Mouse (Mus musculus): ENCODE measurements around the gene Schip1. TPM values are rescaled to one million over a fixed set of nuclear protein-coding genes. Genes with fewer than 3 reads are reported as not detected.

Schip1 gene
- polyA plus RNA-seq, 1 experiment from 2014 or later = 2.3 TPM

DNA sequence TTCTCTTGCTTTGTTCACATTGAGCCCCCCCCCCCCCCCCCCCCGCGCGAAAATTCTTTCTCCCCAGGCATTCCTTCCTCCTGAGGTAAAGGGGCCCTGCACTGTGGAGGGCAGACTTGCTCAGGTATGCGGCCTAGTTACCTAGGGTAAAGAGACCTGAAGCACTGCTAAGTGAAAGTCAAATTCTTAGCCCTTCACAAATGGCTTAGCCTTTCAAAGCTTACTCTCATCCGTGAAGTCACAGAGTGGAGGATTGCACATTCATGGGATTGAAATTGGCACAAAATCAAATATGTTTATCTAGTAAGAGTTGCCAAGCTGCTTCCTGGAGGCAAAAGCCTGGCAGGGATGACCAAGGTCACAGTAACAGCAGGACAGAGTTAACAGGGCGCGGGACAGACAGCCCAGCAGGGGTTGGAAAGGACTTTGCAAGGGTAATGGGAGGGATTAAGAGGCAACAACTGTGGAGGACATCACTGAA lies 470.0 kb downstream of the Schip1 start:
- Histone ChIP-seq H3K27ac (ENCODE audit: low read depth) (no peak overlapping the region), H3K4me1 (ENCODE audit: insufficient read depth) (no peaks in the 10 kb centered on the region), H3K27me3 (ENCODE audit: insufficient read depth, low read length) (no peaks in the 10 kb centered on the region), H3K4me3 (ENCODE audit: low read depth, low read length) (no peak overlapping the region), H3K36me3 (replicated peaks; ENCODE audit: insufficient read depth, low read length) (no peaks in the 10 kb centered on the region), H3K9ac (replicated peaks) (no peak overlapping the region), H3K4me2 (ENCODE audit: low read depth, low read length) (no peak overlapping the region), H3K9me3 (ENCODE audit: low read length) (no peaks in the 10 kb centered on the region)
- 33% methylated on average over 6 of the region's 7 CpGs for WGBS (ENCODE audit: insufficient replicate concordance)
- no peak for TF ChIP-seq CTCF (IDR thresholded peaks at IDR 0.05; ENCODE audit: low read depth)
- no peak for TF ChIP-seq EP300 (IDR thresholded peaks at IDR 0.05; ENCODE audit: low read depth)
- DNase-seq (no peak), ATAC-seq (no peak)

DNA sequence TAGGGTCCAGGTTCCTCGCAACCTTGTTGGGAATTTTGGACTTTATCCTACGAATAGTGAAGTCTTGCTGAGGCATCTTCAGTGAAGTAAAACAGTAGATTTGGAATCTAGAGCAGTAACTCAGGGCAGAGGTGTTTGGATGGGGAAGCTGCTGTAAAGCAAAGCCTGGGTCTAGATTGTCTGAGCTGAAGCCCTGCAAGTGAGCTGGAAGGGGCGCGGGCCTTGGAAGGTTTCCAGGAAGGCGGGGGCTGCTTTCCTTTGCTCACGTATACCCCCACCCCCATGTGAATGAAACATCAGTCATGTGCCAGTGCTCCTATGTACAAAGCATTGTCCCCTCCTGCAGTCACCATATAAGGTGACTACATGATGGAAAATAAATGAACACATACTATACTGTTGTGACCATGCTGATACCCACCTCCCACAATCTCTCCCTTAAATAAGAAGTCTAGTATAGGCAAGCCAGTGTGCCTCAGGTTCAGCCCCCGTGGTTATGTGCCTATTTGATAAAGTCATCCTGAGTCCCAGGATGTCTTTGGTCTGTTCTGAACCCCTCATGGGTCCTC lies 470.6 kb downstream of the Schip1 start:
- H3K4me1 ChIP-seq (ENCODE audit: insufficient read depth) = no peaks in the 10 kb centered on the region
- no peak overlapping the region for H3K27ac ChIP-seq (ENCODE audit: low read depth)
- DNase-seq = no peak
- no peak for TF ChIP-seq EP300 (IDR thresholded peaks at IDR 0.05; ENCODE audit: low read depth)
- no peak for TF ChIP-seq CTCF (IDR thresholded peaks at IDR 0.05; ENCODE audit: low read depth)
- H3K9ac ChIP-seq (replicated peaks) = no peak overlapping the region
- 78% methylated on average over 7 of the region's 7 CpGs for WGBS (ENCODE audit: insufficient replicate concordance)
- no peaks in the 10 kb centered on the region for H3K36me3 ChIP-seq (replicated peaks; ENCODE audit: insufficient read depth, low read length)
- H3K4me3 ChIP-seq (ENCODE audit: low read depth, low read length) = no peak overlapping the region
- H3K27me3 ChIP-seq (ENCODE audit: insufficient read depth, low read length) = no peaks in the 10 kb centered on the region
- ATAC-seq = no peak
- no peak overlapping the region for H3K4me2 ChIP-seq (ENCODE audit: low read depth, low read length)
- no peaks in the 10 kb centered on the region for H3K9me3 ChIP-seq (ENCODE audit: low read length)

DNA sequence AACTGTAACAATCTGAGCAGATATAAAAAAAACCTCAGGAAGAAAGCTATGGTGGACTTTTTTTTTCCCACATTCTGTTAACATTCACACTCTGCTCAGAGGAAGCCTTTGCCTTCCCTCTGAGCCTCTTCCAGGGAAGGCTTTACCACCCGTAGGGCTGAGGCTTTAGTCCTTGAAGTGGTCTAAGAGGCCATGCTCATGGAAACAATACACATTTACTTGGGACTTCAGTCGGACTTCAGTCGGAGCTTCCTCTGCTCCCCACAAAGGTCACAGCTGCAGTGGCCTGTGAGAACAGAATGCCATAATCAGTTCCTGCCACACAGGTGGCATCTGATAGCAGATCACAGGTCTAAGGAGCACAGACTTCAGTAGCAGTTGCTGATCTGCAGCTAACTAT lies 471.5 kb downstream of the Schip1 start:
- no peaks in the 10 kb centered on the region for H3K9me3 ChIP-seq (ENCODE audit: low read length)
- H3K4me1 ChIP-seq (ENCODE audit: insufficient read depth) = no peaks in the 10 kb centered on the region
- no peak for DNase-seq
- no peaks in the 10 kb centered on the region for H3K27me3 ChIP-seq (ENCODE audit: insufficient read depth, low read length)
- TF ChIP-seq EP300 (IDR thresholded peaks at IDR 0.05; ENCODE audit: low read depth) (no peak), CTCF (IDR thresholded peaks at IDR 0.05; ENCODE audit: low read depth) (no peak)
- no peak overlapping the region for H3K9ac ChIP-seq (replicated peaks)
- no peak overlapping the region for H3K4me3 ChIP-seq (ENCODE audit: low read depth, low read length)
- no peak overlapping the region for H3K27ac ChIP-seq (ENCODE audit: low read depth)
- no peaks in the 10 kb centered on the region for H3K36me3 ChIP-seq (replicated peaks; ENCODE audit: insufficient read depth, low read length)
- H3K4me2 ChIP-seq (ENCODE audit: low read depth, low read length) = no peak overlapping the region
- no peak for ATAC-seq
- 49% methylated on average over 3 of the region's 3 CpGs for WGBS (ENCODE audit: insufficient replicate concordance)

DNA sequence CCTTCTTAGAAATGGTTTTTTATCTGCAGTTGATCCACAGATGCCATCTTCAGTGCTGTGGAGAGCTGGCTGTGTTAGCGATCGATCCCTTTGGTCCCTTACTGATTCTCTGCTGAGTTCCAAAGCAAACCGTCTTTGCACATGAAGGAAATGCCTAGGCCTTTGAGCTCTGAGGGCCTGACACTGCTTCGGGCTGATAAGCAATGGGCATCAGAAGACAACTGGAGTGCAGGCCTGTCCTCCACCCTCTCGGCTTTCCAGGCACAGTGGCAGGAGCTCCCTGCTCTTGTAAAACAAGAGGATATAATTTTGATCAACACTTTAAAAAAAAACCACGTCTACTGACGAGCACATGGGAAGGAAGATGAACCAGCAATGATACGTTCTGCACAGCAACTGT lies 477.1 kb downstream of the Schip1 start:
- 60% methylated on average over 8 of the region's 8 CpGs for WGBS (ENCODE audit: insufficient replicate concordance)
- ATAC-seq (no peak), DNase-seq (no peak)
- Histone ChIP-seq H3K36me3 (replicated peaks; ENCODE audit: insufficient read depth, low read length) (no peaks in the 10 kb centered on the region), H3K27me3 (ENCODE audit: insufficient read depth, low read length) (no peaks in the 10 kb centered on the region), H3K9ac (replicated peaks) (no peak overlapping the region), H3K4me3 (ENCODE audit: low read depth, low read length) (no peak overlapping the region), H3K27ac (ENCODE audit: low read depth) (no peak overlapping the region), H3K4me1 (ENCODE audit: insufficient read depth) (0 out of 2 replicates have a peak, but pooled peaks cover 3% of the 10 kb centered on the region), H3K9me3 (ENCODE audit: low read length) (no peaks in the 10 kb centered on the region), H3K4me2 (ENCODE audit: low read depth, low read length) (no peak overlapping the region)
- TF ChIP-seq EP300 (IDR thresholded peaks at IDR 0.05; ENCODE audit: low read depth) (no peak), CTCF (IDR thresholded peaks at IDR 0.05; ENCODE audit: low read depth) (no peak)

GRCm38 (mm10) chr3:68542944-68543501 lies 478.4 kb downstream of the Schip1 start:
- H3K27me3 ChIP-seq (ENCODE audit: insufficient read depth, low read length) = no peaks in the 10 kb centered on the region
- no peak overlapping the region for H3K27ac ChIP-seq (ENCODE audit: low read depth)
- DNase-seq = peak; percentile 34
- no peak overlapping the region for H3K9ac ChIP-seq (replicated peaks)
- H3K9me3 ChIP-seq (ENCODE audit: low read length) = no peaks in the 10 kb centered on the region
- peak overlapping the region; percentile 58 for H3K4me2 ChIP-seq (ENCODE audit: low read depth, low read length)
- TF ChIP-seq CTCF (IDR thresholded peaks at IDR 0.05; ENCODE audit: low read depth) (peak; percentile 65), EP300 (IDR thresholded peaks at IDR 0.05; ENCODE audit: low read depth) (no peak)
- peak; percentile 60; the same call in 1 of the 2 replicates for ATAC-seq
- H3K36me3 ChIP-seq (replicated peaks; ENCODE audit: insufficient read depth, low read length) = no peaks in the 10 kb centered on the region
- H3K4me1 ChIP-seq (ENCODE audit: insufficient read depth) = 0 out of 2 replicates have a peak, but pooled peaks cover 3% of the 10 kb centered on the region
- 7% methylated on average over 7 of the region's 7 CpGs for WGBS (ENCODE audit: insufficient replicate concordance)
- H3K4me3 ChIP-seq (ENCODE audit: low read depth, low read length) = no peak overlapping the region

- ATAC-seq = no peak
Measured at GRCm38 (mm10) chr3:68544811-68545210, 480.2 kb downstream of the Schip1 start.

More at GRCm38 (mm10) chr3:68544811-68545210, 480.2 kb downstream of the Schip1 start:
- no peak overlapping the region for H3K4me2 ChIP-seq (ENCODE audit: low read depth, low read length)
- no peak for DNase-seq
- no peaks in the 10 kb centered on the region for H3K36me3 ChIP-seq (replicated peaks; ENCODE audit: insufficient read depth, low read length)
- no peak overlapping the region for H3K27ac ChIP-seq (ENCODE audit: low read depth)
- TF ChIP-seq CTCF (IDR thresholded peaks at IDR 0.05; ENCODE audit: low read depth) (no peak), EP300 (IDR thresholded peaks at IDR 0.05; ENCODE audit: low read depth) (no peak)
- no peaks in the 10 kb centered on the region for H3K9me3 ChIP-seq (ENCODE audit: low read length)
- H3K27me3 ChIP-seq (ENCODE audit: insufficient read depth, low read length) = no peaks in the 10 kb centered on the region
- WGBS (ENCODE audit: insufficient replicate concordance) = 69% methylated on average over 7 of the region's 7 CpGs
- no peak overlapping the region for H3K9ac ChIP-seq (replicated peaks)
- H3K4me1 ChIP-seq (ENCODE audit: insufficient read depth) = 0 out of 2 replicates have a peak, but pooled peaks cover 3% of the 10 kb centered on the region
- no peak overlapping the region for H3K4me3 ChIP-seq (ENCODE audit: low read depth, low read length)
